Mouse (Mus musculus) thymus, adult 2 months (tissue): Measurements from ENCODE around the gene Dnah7a.

Experiments
- CTCF ChIP-seq: fragments of 200-500 bp; IDR thresholded peaks from 2 replicates; pipeline ENCODE4 v1.5.1; 2012; ENCODE audit warnings: mild to moderate bottlenecking, control low read depth, low read length, moderate library complexity, borderline replicate concordance; ENCODE audit not compliant: control insufficient read depth, poor library complexity, insufficient read depth; ENCODE audit errors: extremely low read depth
- POLR2A ChIP-seq: fragments of 200-500 bp; IDR thresholded peaks from 2 replicates; pipeline ENCODE4 v1.6.1; 2012; ENCODE audit warnings: mild to moderate bottlenecking, low read length, control low read depth, moderate library complexity; ENCODE audit not compliant: control insufficient read depth, poor library complexity, insufficient read depth; ENCODE audit errors: extremely low read depth

DNA sequence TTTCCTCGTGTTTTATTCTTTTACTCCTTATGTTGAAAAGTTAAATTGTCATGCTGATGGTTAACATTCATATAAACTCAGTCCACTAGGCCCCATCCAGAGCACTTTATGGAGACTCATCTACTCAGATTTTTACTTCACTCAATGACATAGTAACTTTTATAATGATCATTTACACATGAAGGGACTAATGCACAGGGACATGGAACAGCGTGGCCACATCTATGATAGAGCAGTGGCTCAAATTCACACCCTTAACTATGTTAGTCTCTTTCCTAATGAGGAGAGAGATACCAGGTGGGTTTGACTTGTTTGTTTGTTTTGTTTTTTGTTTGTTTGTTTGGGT, 239.3 kb downstream of the Dnah7a start:
- TF ChIP-seq CTCF (no peak), POLR2A (no peak)
